Mouse (Mus musculus): ENCODE results near the gene Nxf3.

- no peak for TF ChIP-seq MAFK (IDR thresholded peaks at IDR 0.05; ENCODE audit: insufficient read depth, low read depth, low read length)
- no peak for TF ChIP-seq HCFC1 (IDR thresholded peaks at IDR 0.05; ENCODE audit: borderline replicate concordance, insufficient read depth, low read length)
- no peak for TF ChIP-seq CHD2 (IDR thresholded peaks at IDR 0.05; ENCODE audit: low read depth, low read length)
Observed at GRCm38 (mm10) chrX:136127038-136127743, 42.1 kb upstream of the Nxf3 start.
